Mouse (Mus musculus): ENCODE measurements around the gene Tbx3.

Tbx3 gene

GRCm38 (mm10) chr5:119661474-119661873, 9.0 kb upstream of the Tbx3 start:
- DNase-seq (ENCODE audit: low spot score in 2 of 2): no peak

DNA sequence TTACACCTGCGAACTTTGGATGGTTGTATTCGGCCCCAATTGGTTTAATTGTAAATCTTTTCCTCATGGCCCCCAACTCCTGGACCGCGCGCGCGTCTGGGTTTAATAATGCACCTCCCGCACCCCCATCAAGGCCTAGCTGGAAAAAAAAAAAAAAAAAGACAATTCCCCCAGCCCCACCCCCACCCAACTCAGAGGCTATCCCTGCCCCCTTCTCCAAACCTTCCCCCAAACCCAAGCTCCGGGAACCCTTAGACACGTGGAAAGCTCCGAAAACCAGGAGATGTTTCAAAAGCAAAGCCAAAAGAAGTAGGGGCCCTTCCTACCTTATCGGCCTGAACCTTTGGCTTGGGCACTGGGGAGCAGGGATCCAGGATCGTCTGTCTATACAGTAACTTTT, 8.1 kb upstream of the Tbx3 start:
- DNase-seq (ENCODE audit: low spot score in 2 of 2): no peak

DNA sequence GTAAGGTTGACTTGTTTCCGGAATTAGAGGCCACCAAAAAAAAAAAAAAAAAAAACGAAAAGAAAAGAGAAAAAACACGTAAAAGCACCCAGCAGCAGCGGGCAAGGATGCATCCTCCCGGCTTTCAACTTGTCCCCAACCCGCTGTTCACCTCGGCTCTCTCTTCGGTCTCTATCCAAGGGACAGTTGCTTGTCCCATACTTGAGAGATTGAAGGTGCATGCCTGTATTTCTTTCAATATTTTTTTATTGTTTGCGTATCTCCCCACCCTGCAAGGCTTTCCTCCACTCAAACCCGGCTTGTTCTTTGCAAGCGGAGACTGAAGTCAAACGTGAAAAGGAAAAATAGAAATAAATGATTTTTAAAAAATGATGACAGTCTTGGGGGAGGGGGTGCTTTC, 7.7 kb upstream of the Tbx3 start:
- no peak for DNase-seq (ENCODE audit: low spot score in 2 of 2)

- DNase-seq (ENCODE audit: low spot score in 2 of 2): no peak
These were observed 7.2 kb upstream of the Tbx3 start for GRCm38 (mm10) chr5:119663241-119663640.

DNA sequence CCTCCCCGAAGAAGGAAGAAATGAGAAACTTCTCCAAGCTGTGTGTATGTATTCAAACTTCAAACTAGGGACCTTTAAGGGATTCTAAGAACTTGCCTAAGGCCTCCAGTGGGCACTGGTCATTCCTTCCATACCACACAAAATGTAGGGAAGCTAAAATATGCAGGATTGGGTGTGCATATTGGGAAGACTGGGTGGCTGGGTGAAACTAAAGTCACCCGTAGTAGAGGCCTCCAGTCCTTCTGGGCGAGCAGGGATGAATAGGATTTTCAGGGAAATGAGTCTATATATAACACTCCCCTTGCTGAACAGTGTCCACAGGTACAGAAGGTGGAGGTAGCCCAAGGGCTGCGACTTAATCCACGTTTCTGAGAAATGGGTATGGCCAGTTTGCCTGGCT, 6.7 kb upstream of the Tbx3 start:
- DNase-seq (ENCODE audit: low spot score in 2 of 2): no peak

DNA sequence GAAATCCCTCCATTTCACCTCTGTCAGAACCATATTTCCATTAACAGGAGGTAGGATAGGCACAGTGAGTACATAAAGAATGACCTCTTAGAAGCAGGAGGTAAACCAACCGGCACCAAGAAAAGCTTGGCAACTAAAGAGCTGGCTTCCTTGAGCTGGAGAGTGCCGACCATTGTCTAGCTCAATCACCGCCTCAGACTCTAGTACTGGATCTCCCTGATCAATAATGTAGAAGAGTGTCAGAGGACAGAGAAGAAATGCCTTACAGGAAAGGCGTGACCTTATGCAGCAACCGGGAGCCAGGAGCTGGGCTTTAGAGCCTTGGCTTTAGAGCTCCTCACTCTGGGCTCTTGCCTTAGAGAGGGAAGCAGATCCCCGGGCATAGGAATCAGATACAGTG, 4.7 kb upstream of the Tbx3 start:
- DNase-seq (ENCODE audit: low spot score in 2 of 2): no peak

DNA sequence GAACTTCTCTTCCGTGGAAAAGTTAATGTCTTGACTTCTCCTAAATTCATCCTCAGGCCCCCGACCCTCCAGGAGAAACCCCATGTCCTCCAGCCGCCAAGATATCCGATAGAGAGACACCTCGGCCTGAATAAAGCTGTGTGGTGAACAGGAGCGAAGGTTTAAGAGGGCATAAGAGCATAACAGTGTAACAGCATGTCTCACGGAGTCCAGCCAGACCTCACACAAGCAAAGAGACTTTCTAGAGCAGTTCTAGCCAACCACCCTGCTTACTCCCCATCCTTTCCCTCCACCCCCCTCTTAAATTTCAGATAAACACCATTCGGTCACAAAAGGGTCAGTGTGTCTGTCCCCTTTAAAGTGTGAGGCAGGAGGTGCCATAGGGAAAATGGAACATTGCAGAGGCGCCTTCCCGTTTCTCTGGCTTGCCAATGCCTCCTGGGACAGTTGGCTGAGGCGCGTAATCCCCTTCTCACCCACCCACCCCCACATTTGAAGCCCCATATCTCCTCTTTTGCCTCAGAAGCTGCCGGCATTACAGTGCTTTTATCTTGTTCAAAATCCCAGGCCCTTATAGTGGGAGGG, 3.0 kb upstream of the Tbx3 start:
- no peak for DNase-seq (ENCODE audit: low spot score in 2 of 2)

- no peak for DNase-seq (ENCODE audit: low spot score in 2 of 2)
These were observed 2.1 kb upstream of the Tbx3 start for GRCm38 (mm10) chr5:119668191-119668912.

- no peak for DNase-seq (ENCODE audit: low spot score in 2 of 2)
These were observed 1.5 kb upstream of the Tbx3 start for GRCm38 (mm10) chr5:119668913-119669411.

DNA sequence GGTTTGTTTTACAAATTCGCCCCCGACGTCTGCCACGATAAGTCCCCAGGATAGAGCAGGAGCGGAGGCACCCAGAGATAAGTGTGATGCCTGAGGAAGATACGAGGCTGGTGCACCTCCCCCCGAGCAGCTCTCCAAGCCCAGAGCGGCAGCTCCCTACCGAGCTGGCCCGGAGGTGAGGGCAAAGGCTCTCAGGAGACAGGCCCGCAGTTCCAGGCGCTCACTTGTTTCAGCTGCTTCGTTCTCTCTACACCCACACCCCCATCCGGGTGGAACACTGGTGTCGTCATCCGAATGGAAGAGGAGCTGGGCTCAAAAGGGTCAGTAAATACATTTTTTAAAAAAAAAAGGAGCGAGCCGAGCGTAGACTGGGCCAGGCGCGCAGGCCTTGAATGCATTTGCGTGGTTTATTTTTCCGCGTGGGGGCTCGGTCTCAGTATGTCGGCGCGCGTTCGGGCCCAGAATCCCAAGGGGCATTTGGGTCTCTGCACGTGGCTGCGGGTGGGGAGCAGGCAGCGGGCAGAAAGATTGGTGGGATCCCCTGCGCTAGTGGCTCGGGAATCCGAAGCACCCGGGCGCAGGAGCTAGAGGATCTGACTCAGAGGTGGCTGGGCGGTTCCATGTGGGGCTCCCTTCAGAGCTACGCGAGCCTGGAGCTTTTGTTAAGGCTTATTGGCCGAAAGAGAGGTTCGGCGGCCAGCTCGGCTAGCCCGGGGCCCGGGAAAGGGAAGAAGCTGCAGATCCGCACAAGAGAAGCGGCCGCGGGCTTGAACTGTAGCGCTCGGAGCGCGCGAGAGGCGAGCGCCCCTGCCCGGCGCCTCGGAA, 516 bp upstream of the Tbx3 start:
- no peak for DNase-seq (ENCODE audit: low spot score in 2 of 2)

DNA sequence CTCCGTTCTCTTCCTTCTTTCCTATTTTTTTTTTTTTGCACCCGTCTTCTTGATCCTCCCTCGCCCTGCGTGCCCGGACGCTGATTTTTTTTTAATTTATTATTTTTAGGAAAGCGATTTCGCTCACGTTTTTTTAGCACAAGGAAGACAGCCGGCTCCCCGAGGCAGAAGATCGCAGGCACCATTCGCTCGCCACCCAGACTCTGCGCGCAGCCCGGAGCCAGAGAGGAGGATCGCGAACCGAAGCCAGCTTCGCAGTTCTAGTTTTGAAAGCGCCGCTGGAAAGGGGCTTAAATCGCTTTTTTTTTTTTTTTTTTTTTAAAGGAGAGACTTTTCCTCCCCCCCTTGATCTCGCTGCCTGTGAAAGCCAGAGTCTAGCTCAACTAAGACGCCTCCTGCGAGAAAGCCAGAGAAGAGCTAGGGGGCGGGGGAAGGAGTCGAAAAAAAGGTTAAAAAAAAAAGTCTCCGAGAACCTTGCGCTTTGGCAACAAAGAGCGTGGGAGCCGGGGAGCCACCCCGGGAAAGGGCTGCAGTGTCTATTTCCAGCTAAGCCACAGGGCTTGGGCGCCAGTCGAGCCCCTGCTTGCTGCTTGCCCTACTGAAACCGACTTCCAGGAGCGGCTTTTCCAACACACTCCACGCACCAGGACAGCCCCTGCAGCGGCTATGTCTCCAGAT, 794 bp downstream of the Tbx3 start:
- no peak for DNase-seq (ENCODE audit: low spot score in 2 of 2)

- no peak for DNase-seq (ENCODE audit: low spot score in 2 of 2)
These were observed 1.5 kb downstream of the Tbx3 start for GRCm38 (mm10) chr5:119671965-119672347.

GRCm38 (mm10) chr5:119672348-119672983, 2.0 kb downstream of the Tbx3 start:
- DNase-seq (ENCODE audit: low spot score in 2 of 2): no peak

DNA sequence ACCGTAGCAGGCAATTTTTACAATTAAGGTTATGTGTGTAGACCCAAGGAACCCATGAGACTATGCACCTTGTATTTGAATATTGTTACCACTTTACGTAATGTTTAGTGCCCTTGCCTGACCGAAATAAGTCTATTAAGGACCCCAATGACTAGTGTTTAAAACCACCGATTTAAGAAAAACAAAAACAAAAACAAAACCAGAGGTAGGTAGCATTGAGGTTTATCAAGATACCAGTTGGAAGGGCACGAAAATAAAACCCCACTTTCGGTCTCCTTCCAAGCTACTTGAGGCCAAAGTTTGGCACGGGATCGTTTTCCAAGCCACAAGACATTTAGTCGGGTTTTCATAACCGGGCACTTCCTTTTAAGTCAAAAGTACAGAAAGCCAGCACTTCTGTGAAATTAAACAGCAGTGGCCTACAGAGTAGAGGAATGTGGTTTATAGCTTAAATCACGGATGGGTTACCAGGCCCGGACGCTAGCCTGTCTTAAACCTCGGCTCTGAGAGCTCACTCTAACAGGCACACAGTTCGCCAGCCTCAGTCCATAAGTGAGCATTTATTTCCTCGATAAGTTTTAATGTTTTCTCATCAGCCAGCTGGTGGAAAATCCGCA, 2.6 kb downstream of the Tbx3 start:
- DNase-seq (ENCODE audit: low spot score in 2 of 2): no peak

GRCm38 (mm10) chr5:119673716-119674605, 3.5 kb downstream of the Tbx3 start:
- no peak for DNase-seq (ENCODE audit: low spot score in 2 of 2)

DNA sequence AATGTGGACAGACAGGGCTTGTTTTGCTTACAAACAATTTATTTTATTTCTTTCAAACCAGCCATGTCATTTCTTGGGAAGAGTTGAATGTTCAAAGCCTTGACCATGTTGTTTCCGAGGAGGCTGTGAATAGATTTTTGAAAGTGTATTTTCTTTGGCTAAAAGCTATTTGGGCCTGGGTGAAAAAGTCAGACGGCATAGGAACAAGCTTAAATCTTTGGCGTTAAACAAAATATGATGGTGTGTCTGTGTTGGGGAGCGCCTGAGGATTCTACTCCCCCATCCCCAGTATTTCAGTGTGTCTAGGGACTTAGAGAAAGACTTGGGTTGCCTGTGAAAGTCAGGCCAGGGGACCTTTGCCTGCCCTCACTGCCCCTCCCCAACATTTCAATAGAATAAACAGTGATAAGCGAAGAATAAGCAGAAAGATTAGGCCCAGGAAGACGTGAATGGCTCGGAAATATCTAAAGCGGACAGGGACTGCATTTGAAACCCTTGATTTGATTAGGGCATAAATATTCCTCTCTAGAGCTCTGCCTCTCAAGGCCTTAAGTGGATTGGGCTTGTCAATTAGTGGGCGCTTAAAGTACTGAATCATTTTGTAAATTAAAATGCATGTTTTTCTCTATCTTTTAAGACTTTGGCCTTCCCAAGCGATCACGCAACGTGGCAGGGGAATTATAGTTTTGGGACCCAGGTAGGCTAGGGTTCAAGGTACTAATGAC, 4.3 kb downstream of the Tbx3 start:
- no peak for DNase-seq (ENCODE audit: low spot score in 2 of 2)

DNA sequence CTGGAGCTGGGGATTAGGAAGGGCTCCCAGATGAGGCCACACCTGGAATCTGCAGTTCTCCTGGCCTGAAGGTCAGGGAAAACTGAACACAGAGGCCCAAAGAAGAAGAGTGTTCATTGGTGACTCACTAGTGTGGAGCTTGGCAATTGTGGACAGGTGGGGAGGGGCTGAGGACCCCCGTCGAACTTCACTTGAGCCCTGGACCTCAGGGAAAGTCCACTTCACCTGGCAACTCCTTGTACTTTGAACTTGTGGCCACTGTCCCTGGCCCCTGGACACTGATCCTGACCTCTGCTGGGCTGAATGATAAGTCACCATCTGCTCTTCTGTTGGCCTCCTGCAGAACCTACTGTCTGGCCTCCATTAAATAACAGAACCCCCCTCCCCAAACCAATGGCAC, 5.8 kb downstream of the Tbx3 start:
- no peak for DNase-seq (ENCODE audit: low spot score in 2 of 2)

GRCm38 (mm10) chr5:119678516-119678915, 8.0 kb downstream of the Tbx3 start:
- no peak for DNase-seq (ENCODE audit: low spot score in 2 of 2)

DNA sequence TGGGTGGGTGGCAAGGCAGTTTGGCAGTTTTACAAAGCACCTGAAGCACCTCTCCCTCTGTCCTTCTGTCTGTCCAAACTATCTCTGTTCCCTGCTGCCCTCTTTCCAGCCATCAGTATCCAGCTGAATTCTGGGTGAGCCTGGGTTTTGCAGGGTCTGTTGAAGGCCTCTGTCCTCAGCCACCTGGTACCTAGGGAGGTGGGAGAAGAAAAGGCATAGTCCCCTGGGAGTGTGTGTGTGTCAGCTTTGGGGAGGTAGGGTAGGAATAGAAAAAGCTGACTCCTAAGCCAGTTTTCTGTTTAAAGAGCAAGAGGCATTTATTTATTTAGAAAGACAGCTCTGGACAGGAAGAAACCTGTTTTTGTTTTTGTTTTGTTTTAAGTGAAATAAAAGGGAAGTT, 8.6 kb downstream of the Tbx3 start:
- no peak for DNase-seq (ENCODE audit: low spot score in 2 of 2)
